Mouse (Mus musculus) limb, embryonic 12.5 days (tissue): ENCODE measurements at regions not wholly inside any gene's neighbourhood (a gene's known extent, or its start where the extent isn't known, plus 50 kb on each side); places are given as distances from the start of the nearest gene placed in this dataset.
A peak's percentile ranks its signal among the peaks of the same experiment; 100 is the strongest.

Experiments used
- ATAC-seq: fragments of 200-750 bp; cut with Nextera tagmentation; 2 replicates; pipeline ENCODE4 v1.8.0; 2017; ENCODE audit warnings: low read depth, moderate TSS enrichment; ENCODE audit not compliant: insufficient number of reproducible peaks, insufficient read depth, low FRiP score, low TSS enrichment
- H3K27ac ChIP-seq: fragments of 300-500 bp; sonication (generic); 2 replicates; pipeline ENCODE4 v1.5.1; 2016; ENCODE audit warnings: mild to moderate bottlenecking, moderate library complexity
- H3K27me3 ChIP-seq: fragments of 300-500 bp; sonication (generic); 2 replicates; pipeline ENCODE4 v1.6.1; 2016; ENCODE audit warnings: mild to moderate bottlenecking, moderate library complexity
- H3K36me3 ChIP-seq: fragments of 300-500 bp; sonication (generic); 2 replicates; pipeline ENCODE4 v1.6.1; 2016; ENCODE audit warnings: mild to moderate bottlenecking, moderate library complexity
- H3K4me1 ChIP-seq: fragments of 300-500 bp; sonication (generic); replicated peaks from 2 replicates; pipeline ENCODE4 v1.6.1; 2016
- H3K4me2 ChIP-seq: fragments of 300-500 bp; sonication (generic); 2 replicates; pipeline ENCODE4 v1.6.1; 2016; ENCODE audit warnings: mild to moderate bottlenecking, moderate library complexity
- H3K4me3 ChIP-seq: fragments of 300-500 bp; sonication (generic); replicated peaks from 2 replicates; pipeline ENCODE4 v1.5.1; 2016; ENCODE audit warnings: mild to moderate bottlenecking
- H3K9ac ChIP-seq: fragments of 300-500 bp; sonication (generic); replicated peaks from 2 replicates; pipeline ENCODE4 v1.6.1; 2016; ENCODE audit warnings: mild to moderate bottlenecking, moderate library complexity
- H3K9me3 ChIP-seq: fragments of 300-500 bp; sonication (generic); 2 replicates; pipeline ENCODE4 v1.6.1; 2016; ENCODE audit warnings: mild to moderate bottlenecking, moderate library complexity
- WGBS: fragments of 180-500 bp; shearing (Covaris S2); methylation state at CpG from one replicate; pipeline ENCODE4 v1.1.7; 2016; 5-methylcytosine and 5-hydroxymethylcytosine counted together

DNA sequence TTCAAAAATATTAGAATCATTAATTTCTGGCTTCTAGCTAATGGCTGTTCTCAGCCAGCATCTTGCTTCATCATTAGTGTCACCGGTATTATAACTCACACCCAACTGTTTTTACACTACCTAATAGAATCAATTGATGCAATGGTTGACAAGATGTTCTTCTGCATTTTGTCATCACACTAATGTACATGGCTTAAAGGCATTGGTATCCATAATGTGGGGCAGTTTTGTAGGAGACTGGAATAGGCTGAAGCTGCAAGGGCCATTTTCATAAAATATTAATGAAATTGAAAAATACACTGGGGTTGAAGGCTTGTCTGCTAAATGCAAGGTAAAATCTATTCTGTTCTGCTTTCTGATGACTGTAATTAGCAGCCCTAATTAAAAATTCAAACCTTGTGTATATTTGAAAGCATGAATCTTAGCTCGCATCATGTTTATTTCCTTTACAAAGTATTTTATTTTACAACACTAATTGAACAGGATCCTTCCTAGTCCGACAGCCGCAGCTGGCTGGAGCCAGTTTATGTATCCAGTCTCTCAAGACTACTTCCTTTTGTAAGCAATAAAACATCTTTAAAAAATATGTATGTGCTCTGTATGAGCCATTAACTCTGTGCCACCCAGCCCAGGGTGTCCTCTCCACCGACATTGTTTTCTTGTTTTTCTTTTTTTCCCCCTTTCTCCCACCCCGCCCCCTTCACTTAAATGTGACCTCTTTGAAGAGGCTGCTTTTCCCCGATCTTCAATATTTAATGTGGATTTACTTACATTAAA is 259.6 kb downstream of the Pou4f1 start:
- Histone ChIP-seq H3K36me3 (no peaks in the 10 kb centered on the region), H3K9me3 (no peaks in the 10 kb centered on the region), H3K27ac (no peak overlapping the region), H3K4me2 (no peak overlapping the region), H3K27me3 (no peaks in the 10 kb centered on the region), H3K9ac (no peak overlapping the region), H3K4me1 (no peaks in the 10 kb centered on the region), H3K4me3 (no peak overlapping the region)
- WGBS: 61% methylated on average over 7 of the region's 7 CpGs
- ATAC-seq: no peak

DNA sequence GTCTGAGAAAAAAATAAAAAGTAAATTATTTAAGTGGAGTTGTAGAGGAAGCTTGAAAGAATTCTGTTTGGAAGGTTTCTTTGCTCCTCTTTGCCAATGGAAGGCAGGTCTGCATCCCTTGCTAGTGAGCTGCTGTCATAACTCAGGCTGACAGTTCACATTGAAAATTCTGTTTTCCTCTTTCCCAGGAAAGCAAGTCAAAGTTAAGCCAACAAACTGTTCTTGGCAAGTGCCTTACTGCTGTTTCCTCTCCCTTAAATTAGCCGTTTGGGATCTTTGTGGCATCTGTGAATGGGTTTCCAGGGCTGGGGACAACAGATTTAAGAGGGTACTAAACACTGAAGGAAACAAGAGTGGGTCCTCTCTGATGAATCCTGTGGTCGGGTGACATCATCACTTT is 261.2 kb downstream of the Pou4f1 start:
- WGBS: 32% methylated on average over 2 of the region's 2 CpGs
- no peak overlapping the region for H3K9ac ChIP-seq
- ATAC-seq: no peak
- H3K4me1 ChIP-seq: no peaks in the 10 kb centered on the region
- H3K9me3 ChIP-seq: no peaks in the 10 kb centered on the region
- no peaks in the 10 kb centered on the region for H3K36me3 ChIP-seq
- H3K27ac ChIP-seq: no peak overlapping the region
- H3K4me2 ChIP-seq: no peak overlapping the region
- no peak overlapping the region for H3K4me3 ChIP-seq
- no peaks in the 10 kb centered on the region for H3K27me3 ChIP-seq

DNA sequence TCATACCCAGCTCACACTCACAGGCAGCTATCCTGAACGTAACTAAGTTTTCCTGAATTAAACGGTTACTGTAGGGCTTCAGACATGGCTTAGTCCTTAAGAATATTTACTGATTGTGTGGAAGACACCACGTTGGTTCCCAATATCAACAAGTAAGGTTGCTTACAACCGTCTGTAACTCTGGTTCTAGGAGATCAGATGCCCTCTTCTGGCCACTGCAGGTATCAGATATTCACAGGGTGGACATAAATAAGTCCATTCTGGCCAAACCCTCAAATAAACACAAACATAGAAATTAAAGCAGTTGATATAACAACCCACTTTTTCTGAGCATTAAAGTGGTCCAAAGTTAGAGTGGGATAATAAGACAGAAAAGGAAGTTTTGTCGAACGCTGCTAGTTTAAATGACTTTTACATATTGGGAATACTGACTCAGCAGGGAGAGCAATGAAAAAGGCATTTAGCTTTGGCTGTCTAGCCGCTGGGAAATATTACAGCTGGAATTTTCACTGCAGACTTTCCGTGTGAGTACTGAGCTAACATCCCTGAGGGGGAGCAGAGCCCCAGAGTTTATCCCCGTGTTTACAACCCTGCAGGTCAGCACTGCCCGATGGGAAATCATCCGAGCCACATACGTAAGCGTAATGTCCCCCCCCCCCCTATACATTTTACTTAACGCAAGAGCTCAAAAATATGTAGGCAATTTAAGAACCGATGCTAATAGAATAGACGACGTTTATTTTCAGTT is 264.4 kb downstream of the Pou4f1 start:
- Histone ChIP-seq H3K4me2 (peak overlapping the region; percentile 28; the same call in 1 of the 2 replicates), H3K4me1 (no peaks in the 10 kb centered on the region), H3K27me3 (no peaks in the 10 kb centered on the region), H3K9ac (no peak overlapping the region), H3K4me3 (no peak overlapping the region), H3K36me3 (no peaks in the 10 kb centered on the region), H3K27ac (no peak overlapping the region), H3K9me3 (no peaks in the 10 kb centered on the region)
- 53% methylated on average over 17 of the region's 17 CpGs for WGBS
- peak; percentile 72 for ATAC-seq

DNA sequence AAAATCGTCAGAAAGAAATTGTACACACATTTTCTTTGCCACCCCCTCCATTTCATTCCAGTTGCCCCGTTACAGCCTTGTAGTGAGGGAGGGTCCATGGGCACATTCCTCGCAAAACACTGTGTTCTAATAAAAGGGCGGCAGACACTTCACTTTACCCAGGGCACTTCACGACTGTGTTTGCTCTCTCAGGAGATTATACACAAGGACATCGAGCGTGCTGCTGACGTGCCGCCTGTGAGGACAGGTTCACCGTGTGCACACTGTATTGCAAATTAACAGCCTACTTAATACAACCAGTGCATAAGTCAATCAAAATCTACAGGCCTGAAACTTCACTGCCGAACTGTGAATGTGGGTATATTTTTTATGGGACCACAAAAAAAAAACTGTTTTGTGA is 274.6 kb downstream of the Pou4f1 start:
- no peak overlapping the region for H3K4me3 ChIP-seq
- WGBS: 68% methylated on average over 11 of the region's 11 CpGs
- H3K4me2 ChIP-seq: no peak overlapping the region
- no peaks in the 10 kb centered on the region for H3K4me1 ChIP-seq
- H3K27me3 ChIP-seq: no peaks in the 10 kb centered on the region
- no peaks in the 10 kb centered on the region for H3K9me3 ChIP-seq
- no peak overlapping the region for H3K9ac ChIP-seq
- H3K27ac ChIP-seq: no peak overlapping the region
- no peaks in the 10 kb centered on the region for H3K36me3 ChIP-seq
- no peak for ATAC-seq

DNA sequence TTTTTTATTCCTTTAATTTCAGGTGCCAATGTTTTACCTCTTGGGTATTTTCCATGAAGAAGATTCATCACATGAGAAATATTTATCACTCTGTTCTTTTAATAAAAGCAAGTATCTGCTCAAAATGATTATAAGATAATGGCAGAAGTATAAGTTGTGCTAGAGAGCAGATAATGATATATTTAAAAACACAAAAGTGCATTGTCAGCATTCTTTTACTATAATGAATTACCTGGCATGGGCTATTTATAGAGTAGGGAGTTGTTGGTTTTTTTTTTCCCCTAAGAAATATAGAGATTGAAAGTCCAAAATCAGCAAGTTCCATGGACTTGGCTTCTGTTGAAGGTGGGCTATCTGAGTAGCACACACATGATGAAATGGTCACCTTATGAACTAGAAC is 292.7 kb downstream of the Pou4f1 start:
- no peak for ATAC-seq
- no peaks in the 10 kb centered on the region for H3K9me3 ChIP-seq
- no peaks in the 10 kb centered on the region for H3K4me1 ChIP-seq
- no peak overlapping the region for H3K4me2 ChIP-seq
- H3K4me3 ChIP-seq: no peak overlapping the region
- H3K27ac ChIP-seq: no peak overlapping the region
- no peaks in the 10 kb centered on the region for H3K36me3 ChIP-seq
- no peak overlapping the region for H3K9ac ChIP-seq
- H3K27me3 ChIP-seq: no peaks in the 10 kb centered on the region

DNA sequence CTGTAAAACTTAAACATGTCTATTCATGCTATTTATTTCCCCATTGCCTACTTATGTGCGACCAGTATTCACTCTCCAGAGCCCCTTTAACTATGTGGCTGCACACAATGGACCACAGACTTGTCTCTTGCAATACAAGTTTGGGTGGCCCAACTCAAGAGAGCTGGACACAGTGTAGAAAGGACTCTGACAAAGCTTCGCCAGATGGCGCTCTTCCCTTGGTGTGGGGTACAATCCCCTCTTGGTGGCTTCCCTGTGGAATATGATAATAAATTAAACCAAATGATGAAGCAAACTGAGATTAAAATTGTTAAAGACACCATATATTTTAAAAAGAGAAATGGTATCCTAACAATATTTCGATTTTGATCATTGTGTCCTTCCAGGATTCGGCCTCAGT is 302.6 kb upstream of the Ednrb start:
- Histone ChIP-seq H3K9ac (no peak overlapping the region), H3K27me3 (no peaks in the 10 kb centered on the region), H3K4me2 (no peak overlapping the region), H3K4me3 (no peak overlapping the region), H3K27ac (no peak overlapping the region), H3K36me3 (no peaks in the 10 kb centered on the region), H3K4me1 (no peaks in the 10 kb centered on the region), H3K9me3 (no peaks in the 10 kb centered on the region)
- WGBS: 61% methylated on average over 5 of the region's 5 CpGs
- no peak for ATAC-seq

DNA sequence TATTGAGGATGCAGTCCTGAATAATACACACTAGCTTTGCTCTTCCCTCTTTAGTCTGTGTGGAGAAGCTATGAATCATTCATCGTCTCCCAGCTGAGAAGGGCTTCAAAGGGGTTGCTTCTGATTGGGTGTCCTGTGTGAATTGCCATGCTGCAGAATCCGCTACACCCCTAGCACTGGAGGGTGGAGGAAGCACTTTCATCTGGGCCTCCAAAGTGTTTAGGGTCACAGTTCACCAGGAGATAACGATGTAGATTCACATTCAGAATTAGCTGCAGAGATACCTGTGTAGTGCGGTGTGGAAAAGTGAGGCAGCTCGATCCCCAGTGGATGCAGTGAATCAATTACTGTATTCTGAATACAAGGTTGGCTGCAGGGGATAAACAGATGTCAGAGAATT is 301.2 kb upstream of the Ednrb start:
- no peak overlapping the region for H3K4me2 ChIP-seq
- H3K9ac ChIP-seq: no peak overlapping the region
- no peak overlapping the region for H3K4me3 ChIP-seq
- H3K9me3 ChIP-seq: no peaks in the 10 kb centered on the region
- no peaks in the 10 kb centered on the region for H3K36me3 ChIP-seq
- 34% methylated on average over 5 of the region's 5 CpGs for WGBS
- no peak for ATAC-seq
- no peak overlapping the region for H3K27ac ChIP-seq
- no peaks in the 10 kb centered on the region for H3K27me3 ChIP-seq
- H3K4me1 ChIP-seq: no peaks in the 10 kb centered on the region

DNA sequence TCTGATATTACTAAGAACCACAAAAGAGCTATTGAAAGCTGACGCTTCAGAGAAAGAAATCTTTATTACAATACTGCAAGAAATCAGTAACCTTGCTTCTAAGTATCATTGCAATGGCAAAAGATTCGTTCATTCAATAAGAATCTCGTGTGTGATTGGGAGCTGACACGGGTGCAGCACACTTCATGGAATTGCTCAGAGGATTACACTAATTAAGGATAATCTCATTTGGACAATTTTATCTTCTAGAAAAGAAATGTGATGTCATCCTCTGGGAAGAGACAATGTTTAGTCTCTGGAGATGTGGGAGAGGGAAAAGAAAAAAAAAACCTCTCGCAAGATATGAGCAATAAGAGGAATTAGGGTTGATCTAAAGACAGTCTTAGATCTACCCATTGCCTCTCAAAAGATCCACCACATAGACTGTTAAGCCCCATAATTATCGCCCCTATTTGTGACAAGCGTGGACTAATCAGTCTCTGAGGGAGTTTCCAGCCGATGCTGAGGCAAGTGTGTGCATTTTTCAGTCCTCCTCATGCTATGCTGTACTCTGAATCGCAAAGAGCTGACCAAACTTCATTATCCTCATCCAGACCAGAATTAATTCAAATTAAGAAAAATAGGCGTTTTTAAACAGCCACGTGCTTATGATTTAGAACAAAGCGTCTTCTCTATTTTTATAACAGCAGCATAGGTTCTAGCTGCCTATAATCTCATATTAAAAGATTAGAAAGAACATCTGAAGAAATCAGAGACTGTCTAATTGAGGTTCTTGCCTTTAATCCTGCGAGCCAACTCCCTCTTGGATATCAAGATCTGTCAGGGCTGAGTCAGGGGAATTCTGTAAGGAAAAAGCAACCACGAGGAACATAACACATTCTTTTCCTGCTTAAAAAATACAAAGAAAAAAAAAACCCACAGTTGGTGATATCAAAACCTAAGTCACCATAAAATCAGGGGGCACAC is 271.1 kb upstream of the Ednrb start:
- Histone ChIP-seq H3K36me3 (no peaks in the 10 kb centered on the region), H3K27ac (no peak overlapping the region), H3K9ac (no peak overlapping the region), H3K4me2 (no peak overlapping the region), H3K27me3 (no peaks in the 10 kb centered on the region), H3K9me3 (no peaks in the 10 kb centered on the region), H3K4me3 (no peak overlapping the region), H3K4me1 (no peaks in the 10 kb centered on the region)
- WGBS: 85% methylated on average over 14 of the region's 14 CpGs
- no peak for ATAC-seq

DNA sequence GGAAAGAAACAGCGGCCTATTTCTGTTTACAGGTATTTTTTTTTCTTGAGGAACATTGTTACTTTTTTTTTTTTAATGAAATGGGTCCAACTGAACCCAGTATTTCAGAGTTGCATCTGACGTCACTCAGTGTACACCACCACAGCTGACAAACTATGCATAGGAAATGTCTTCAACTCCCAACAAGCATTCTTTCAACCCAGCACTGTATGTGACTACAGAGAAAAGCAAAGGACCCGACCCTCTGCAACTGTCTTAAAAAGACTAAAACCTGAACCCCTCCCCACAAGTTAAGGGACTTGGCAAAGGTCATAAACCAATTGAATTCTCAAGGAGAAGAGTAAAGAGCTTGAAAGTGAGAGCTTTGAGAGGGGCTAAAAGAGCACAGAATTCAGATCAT is 270.0 kb upstream of the Ednrb start:
- 80% methylated on average over 3 of the region's 3 CpGs for WGBS
- Histone ChIP-seq H3K27ac (no peak overlapping the region), H3K9ac (no peak overlapping the region), H3K27me3 (no peaks in the 10 kb centered on the region), H3K4me3 (no peak overlapping the region), H3K9me3 (no peaks in the 10 kb centered on the region), H3K4me1 (no peaks in the 10 kb centered on the region), H3K36me3 (no peaks in the 10 kb centered on the region), H3K4me2 (no peak overlapping the region)
- no peak for ATAC-seq

DNA sequence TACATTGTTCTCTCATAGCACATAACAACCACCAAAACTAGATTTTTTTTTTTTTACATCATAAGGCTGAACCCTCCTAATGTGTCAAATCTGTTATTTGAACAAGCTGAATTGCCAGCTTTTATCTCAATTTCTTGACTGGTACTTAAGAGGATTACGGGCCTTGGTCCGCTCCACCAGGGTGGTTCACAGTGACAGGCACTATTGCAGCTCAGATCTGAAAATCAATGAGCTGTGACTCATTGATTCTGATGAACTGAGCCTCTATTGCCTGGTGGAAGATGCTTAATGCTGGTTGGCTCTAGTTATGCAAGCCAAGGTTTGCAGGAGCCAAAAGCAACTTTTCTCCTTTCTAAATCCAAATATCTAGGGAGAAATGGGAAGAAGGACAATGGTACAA is 269.2 kb upstream of the Ednrb start:
- H3K36me3 ChIP-seq: no peaks in the 10 kb centered on the region
- no peak for ATAC-seq

DNA sequence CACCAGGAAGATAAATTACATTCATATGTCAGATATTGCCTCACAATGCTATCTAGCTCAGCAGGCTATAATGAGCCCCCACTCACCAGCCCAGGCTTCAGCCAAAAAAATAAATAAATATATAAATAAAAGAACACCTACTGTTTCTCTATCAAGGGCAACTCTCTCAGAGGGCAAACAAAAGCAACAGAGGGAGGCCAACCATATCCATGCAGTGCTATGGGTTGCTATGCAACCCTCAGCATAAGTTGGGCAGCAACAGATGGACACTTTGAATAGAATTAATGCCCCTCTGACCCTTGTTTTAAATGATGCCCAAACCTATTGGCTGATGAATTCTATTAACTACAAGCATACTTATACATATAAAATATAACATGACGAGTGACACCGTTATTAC is 242.2 kb upstream of the Ednrb start:
- Histone ChIP-seq H3K27ac (no peak overlapping the region), H3K4me2 (no peak overlapping the region), H3K36me3 (no peaks in the 10 kb centered on the region), H3K4me3 (no peak overlapping the region), H3K9me3 (no peaks in the 10 kb centered on the region), H3K27me3 (no peaks in the 10 kb centered on the region), H3K4me1 (no peaks in the 10 kb centered on the region), H3K9ac (no peak overlapping the region)
- 92% methylated on average over 2 of the region's 2 CpGs for WGBS
- ATAC-seq: no peak

More for the DNA sequence above, 269.2 kb upstream of the Ednrb start:
- Histone ChIP-seq H3K9ac (no peak overlapping the region), H3K4me3 (no peak overlapping the region), H3K4me2 (no peak overlapping the region), H3K27me3 (no peaks in the 10 kb centered on the region), H3K27ac (no peak overlapping the region), H3K4me1 (no peaks in the 10 kb centered on the region), H3K9me3 (no peaks in the 10 kb centered on the region)
- 90% methylated on average over 2 of the region's 2 CpGs for WGBS
